Mouse (Mus musculus) forebrain, postnatal 0 days (tissue): ENCODE data around the gene Gap43. TPM values are rescaled to one million over a fixed set of nuclear protein-coding genes. Genes with fewer than 3 reads are reported as not detected.

Source experiments
- ATAC-seq: fragments of 200-750 bp; cut with Nextera tagmentation; 2 replicates; pipeline ENCODE4 v1.8.0; 2017; ENCODE audit warnings: mild to moderate bottlenecking, moderate library complexity
- DNase-seq: peaks from one replicate; pipeline ENCODE4 v3.0.0-alpha.2; 2015
- H3K27ac ChIP-seq: fragments of 300-500 bp; sonication (generic); 2 replicates; pipeline ENCODE4 v1.5.1; 2014; ENCODE audit warnings: low read depth, mild to moderate bottlenecking, antibody characterized with exemption, low read length, moderate library complexity, mixed read lengths
- H3K27me3 ChIP-seq: fragments of 300-500 bp; sonication (generic); 2 replicates; pipeline ENCODE4 v1.6.1; 2014; ENCODE audit warnings: mild to moderate bottlenecking, low read length, mixed read lengths; ENCODE audit not compliant: insufficient read depth
- H3K36me3 ChIP-seq: fragments of 300-500 bp; sonication (generic); 2 replicates; pipeline ENCODE4 v1.6.1; 2014; ENCODE audit warnings: mild to moderate bottlenecking, moderate library complexity; ENCODE audit not compliant: insufficient read depth
- H3K4me1 ChIP-seq: fragments of 300-500 bp; sonication (generic); 2 replicates; pipeline ENCODE4 v1.6.1; 2014; ENCODE audit warnings: antibody characterized with exemption; ENCODE audit not compliant: insufficient read depth
- H3K4me2 ChIP-seq: fragments of 300-500 bp; sonication (generic); 2 replicates; pipeline ENCODE4 v1.6.1; 2014; ENCODE audit warnings: low read depth, mild to moderate bottlenecking, moderate library complexity
- H3K4me3 ChIP-seq: fragments of 300-500 bp; sonication (generic); 2 replicates; pipeline ENCODE4 v1.5.1; 2014; ENCODE audit warnings: low read depth, low read length, mixed read lengths
- H3K9ac ChIP-seq: fragments of 300-500 bp; sonication (generic); 2 replicates; pipeline ENCODE4 v1.6.1; 2014; ENCODE audit warnings: mild to moderate bottlenecking
- H3K9me3 ChIP-seq: fragments of 300-500 bp; sonication (generic); 2 replicates; pipeline ENCODE4 v1.6.1; 2016; ENCODE audit warnings: low read length
- CTCF ChIP-seq: sonication (generic); IDR thresholded peaks from 2 replicates; pipeline ENCODE4 v1.5.1; 2016; ENCODE audit warnings: antibody characterized with exemption, control low read depth, low read depth
- WGBS: fragments of 180-500 bp; shearing (Covaris S2); extraction: QIAGEN DNeasy Blood & Tissue Kit; methylation state at CpG from one replicate; pipeline ENCODE4 v1.1.7; 2014; 5-methylcytosine and 5-hydroxymethylcytosine counted together
- polyA plus RNA-seq: library from polyadenylated mRNA; unstranded; fragments of >200 nt; fragmentation: Nextera tagmentation; extraction: Ambion mirVana; gene quantifications from 2 replicates; pipeline ENCODE4 v1.2.1, GENCODE M21; 2015
- total RNA-seq: library from RNA; depleted of rRNA; stranded (reverse); fragments of >200 nt; gene quantifications from 2 replicates; pipeline ENCODE4 v1.2.3, GENCODE M21; 2014

Gene Gap43
- total and polyA plus RNA-seq, 2 experiments from 2014 or later = 1,112 to 1,952 TPM

DNA sequence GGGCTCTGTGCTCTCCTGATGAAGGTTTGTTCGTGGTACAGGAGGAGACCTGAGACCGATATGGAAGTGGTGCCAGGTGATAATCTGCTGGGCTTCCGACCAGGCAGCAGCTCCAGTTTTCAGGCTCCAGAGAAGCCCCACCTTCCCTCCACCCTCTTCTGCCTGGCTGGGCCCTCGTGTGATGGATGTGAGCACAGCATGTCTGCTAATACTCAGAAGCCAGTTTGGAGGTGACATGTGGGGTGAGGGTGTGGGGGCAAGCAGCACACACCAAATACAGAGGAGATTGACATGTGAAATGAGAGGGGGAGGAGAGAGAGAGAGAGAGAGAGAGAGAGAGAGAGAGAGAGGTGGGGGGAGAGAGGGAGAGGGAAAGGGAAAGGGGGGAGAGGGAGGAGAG is 8.1 kb downstream of the Gap43 start:
- H3K4me3 ChIP-seq = no peak overlapping the region
- no peak for ATAC-seq
- no peak overlapping the region for H3K27ac ChIP-seq
- H3K4me2 ChIP-seq = no peak overlapping the region
- WGBS = 34% methylated on average over 4 of the region's 4 CpGs
- H3K27me3 ChIP-seq = no peaks in the 10 kb centered on the region
- no peak for TF ChIP-seq CTCF
- H3K9me3 ChIP-seq = no peaks in the 10 kb centered on the region
- H3K36me3 ChIP-seq = no peaks in the 10 kb centered on the region
- peaks cover 2% of the 10 kb centered on the region; the same call in 1 of the 2 replicates for H3K4me1 ChIP-seq
- no peak for DNase-seq
- no peak overlapping the region for H3K9ac ChIP-seq

DNA sequence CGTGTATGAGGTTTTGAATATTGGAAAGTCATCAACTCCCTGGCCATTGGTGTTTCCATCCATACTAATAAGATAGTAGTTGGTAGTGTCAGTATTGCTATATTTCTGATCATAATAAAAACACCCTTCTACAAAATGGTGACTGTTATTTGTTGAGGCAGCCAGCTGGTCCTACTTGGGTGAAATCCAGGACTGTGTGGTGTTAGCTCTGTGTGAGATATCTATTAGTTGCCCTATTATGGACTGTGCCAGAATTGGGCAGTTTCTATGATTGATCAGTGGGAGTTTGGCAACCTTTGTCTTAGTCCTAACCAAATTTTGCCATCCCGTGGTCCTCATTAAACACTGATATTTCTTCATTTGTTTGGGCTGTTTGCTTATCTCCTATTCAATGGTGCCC is 14.3 kb downstream of the Gap43 start:
- Histone ChIP-seq H3K27ac (no peak overlapping the region), H3K4me2 (no peak overlapping the region), H3K4me3 (no peak overlapping the region), H3K9me3 (no peaks in the 10 kb centered on the region), H3K27me3 (no peaks in the 10 kb centered on the region), H3K9ac (no peak overlapping the region), H3K36me3 (0 out of 2 replicates have a peak, but pooled peaks cover 3% of the 10 kb centered on the region), H3K4me1 (no peaks in the 10 kb centered on the region)
- 73% methylated on average over 2 of the region's 2 CpGs for WGBS
- DNase-seq (no peak), ATAC-seq (no peak)
- TF ChIP-seq CTCF = no peak

DNA sequence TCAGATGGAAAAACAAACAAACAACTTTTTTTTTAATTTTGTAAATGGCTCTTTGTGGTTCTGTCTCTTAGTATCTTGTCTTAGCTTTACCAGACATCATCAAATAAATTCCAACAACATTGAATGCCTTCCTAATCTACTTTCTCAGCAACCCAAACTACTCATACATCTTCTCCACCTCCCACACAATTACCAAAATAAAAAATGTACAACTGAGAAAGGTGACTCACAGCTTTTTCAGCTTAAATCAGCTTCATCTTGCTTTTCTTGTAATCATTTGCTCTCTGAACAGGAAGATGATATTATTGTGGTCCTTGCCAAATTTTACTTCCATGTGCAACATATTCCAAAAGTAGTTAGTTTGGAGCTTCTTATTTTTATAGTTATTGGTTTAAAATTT is 14.9 kb downstream of the Gap43 start:
- ATAC-seq = no peak
- no peak overlapping the region for H3K9ac ChIP-seq
- no peak overlapping the region for H3K4me2 ChIP-seq
- 0 out of 2 replicates have a peak, but pooled peaks cover 3% of the 10 kb centered on the region for H3K36me3 ChIP-seq
- no peak for DNase-seq
- no peaks in the 10 kb centered on the region for H3K27me3 ChIP-seq
- no peak for TF ChIP-seq CTCF
- H3K9me3 ChIP-seq = no peaks in the 10 kb centered on the region
- H3K4me1 ChIP-seq = no peaks in the 10 kb centered on the region
- no peak overlapping the region for H3K4me3 ChIP-seq
- no peak overlapping the region for H3K27ac ChIP-seq

GRCm38 (mm10) chr16:42319831-42320230 is 20.6 kb downstream of the Gap43 start:
- Histone ChIP-seq H3K4me2 (no peak overlapping the region), H3K9me3 (no peaks in the 10 kb centered on the region), H3K9ac (no peak overlapping the region), H3K27me3 (no peaks in the 10 kb centered on the region), H3K36me3 (no peaks in the 10 kb centered on the region; the same call in 1 of the 2 replicates), H3K4me1 (no peaks in the 10 kb centered on the region), H3K4me3 (no peak overlapping the region), H3K27ac (no peak overlapping the region)
- no peak for TF ChIP-seq CTCF
- no peak for DNase-seq
- ATAC-seq = no peak

DNA sequence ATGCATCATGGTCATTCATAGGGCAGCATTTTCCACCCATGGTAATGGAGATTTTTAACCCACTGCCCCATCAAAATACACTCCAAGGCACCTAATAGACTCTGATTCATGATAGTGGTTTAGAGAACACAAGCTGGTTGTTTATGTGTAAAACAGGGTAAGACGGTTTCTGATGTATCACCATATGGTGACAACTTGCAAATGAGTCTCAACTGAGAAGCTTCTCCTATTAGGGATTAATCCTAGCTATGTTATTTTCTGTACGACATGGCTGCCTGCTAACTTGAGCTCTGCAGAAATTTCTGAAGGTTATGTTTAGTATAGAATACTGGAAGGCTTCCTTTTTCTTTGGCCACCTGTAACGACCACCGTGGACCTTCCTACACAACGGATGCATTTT is 21.1 kb downstream of the Gap43 start:
- Histone ChIP-seq H3K27me3 (no peaks in the 10 kb centered on the region), H3K4me3 (no peak overlapping the region), H3K9ac (no peak overlapping the region), H3K4me1 (no peaks in the 10 kb centered on the region), H3K27ac (no peak overlapping the region), H3K36me3 (no peaks in the 10 kb centered on the region; the same call in 1 of the 2 replicates), H3K4me2 (no peak overlapping the region), H3K9me3 (no peaks in the 10 kb centered on the region)
- ATAC-seq (no peak), DNase-seq (no peak)
- 64% methylated on average over 5 of the region's 5 CpGs for WGBS
- TF ChIP-seq CTCF = no peak

DNA sequence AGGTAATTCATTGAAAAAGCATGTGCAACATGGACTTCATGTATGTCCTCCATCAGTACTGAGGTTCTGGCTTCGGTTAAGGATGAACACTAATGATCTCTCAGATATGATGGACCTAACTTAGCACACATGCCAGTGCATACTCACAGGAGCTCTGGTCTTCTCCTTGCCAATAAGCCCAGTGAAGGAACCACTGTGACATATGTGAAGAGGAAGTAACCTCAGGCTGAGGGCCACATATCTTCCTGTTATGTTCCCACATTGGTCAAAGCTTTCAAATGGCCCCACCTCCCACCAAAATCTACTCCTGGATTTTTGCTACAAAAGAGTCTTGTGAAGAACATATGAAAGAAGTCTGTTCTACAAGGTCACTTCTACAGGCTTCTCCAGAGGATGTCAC is 28.3 kb downstream of the Gap43 start:
- H3K4me1 ChIP-seq = no peaks in the 10 kb centered on the region
- ATAC-seq (no peak), DNase-seq (no peak)
- TF ChIP-seq CTCF = no peak
- no peak overlapping the region for H3K9ac ChIP-seq
- H3K36me3 ChIP-seq = no peaks in the 10 kb centered on the region; the same call in 1 of the 2 replicates
- no peak overlapping the region for H3K4me3 ChIP-seq
- no peak overlapping the region for H3K4me2 ChIP-seq
- no peak overlapping the region for H3K27ac ChIP-seq
- no peaks in the 10 kb centered on the region for H3K9me3 ChIP-seq
- no peaks in the 10 kb centered on the region for H3K27me3 ChIP-seq
- 95% methylated on average over 1 of the region's 1 CpGs for WGBS

- TF ChIP-seq CTCF = no peak
- 45% methylated on average over 1 of the region's 1 CpGs for WGBS
- no peak for ATAC-seq
Measured at GRCm38 (mm10) chr16:42308761-42309160, 31.7 kb downstream of the Gap43 start.

More at GRCm38 (mm10) chr16:42308761-42309160, 31.7 kb downstream of the Gap43 start:
- Histone ChIP-seq H3K9ac (no peak overlapping the region), H3K4me1 (0 out of 2 replicates have a peak, but pooled peaks cover 10% of the 10 kb centered on the region), H3K27me3 (no peaks in the 10 kb centered on the region), H3K9me3 (no peaks in the 10 kb centered on the region), H3K4me3 (no peak overlapping the region), H3K36me3 (no peaks in the 10 kb centered on the region), H3K4me2 (no peak overlapping the region), H3K27ac (no peak overlapping the region)
- DNase-seq = no peak
